Mouse (Mus musculus) thymus, adult 2 months (tissue): ENCODE data around the gene Hoxa5.

Experiments used
- CTCF ChIP-seq: fragments of 200-500 bp; IDR thresholded peaks from 2 replicates; pipeline ENCODE4 v1.5.1; 2012; ENCODE audit warnings: mild to moderate bottlenecking, control low read depth, low read length, moderate library complexity, borderline replicate concordance; ENCODE audit not compliant: control insufficient read depth, poor library complexity, insufficient read depth; ENCODE audit errors: extremely low read depth
- POLR2A ChIP-seq: fragments of 200-500 bp; IDR thresholded peaks from 2 replicates; pipeline ENCODE4 v1.6.1; 2012; ENCODE audit warnings: mild to moderate bottlenecking, low read length, control low read depth, moderate library complexity; ENCODE audit not compliant: control insufficient read depth, poor library complexity, insufficient read depth; ENCODE audit errors: extremely low read depth

DNA sequence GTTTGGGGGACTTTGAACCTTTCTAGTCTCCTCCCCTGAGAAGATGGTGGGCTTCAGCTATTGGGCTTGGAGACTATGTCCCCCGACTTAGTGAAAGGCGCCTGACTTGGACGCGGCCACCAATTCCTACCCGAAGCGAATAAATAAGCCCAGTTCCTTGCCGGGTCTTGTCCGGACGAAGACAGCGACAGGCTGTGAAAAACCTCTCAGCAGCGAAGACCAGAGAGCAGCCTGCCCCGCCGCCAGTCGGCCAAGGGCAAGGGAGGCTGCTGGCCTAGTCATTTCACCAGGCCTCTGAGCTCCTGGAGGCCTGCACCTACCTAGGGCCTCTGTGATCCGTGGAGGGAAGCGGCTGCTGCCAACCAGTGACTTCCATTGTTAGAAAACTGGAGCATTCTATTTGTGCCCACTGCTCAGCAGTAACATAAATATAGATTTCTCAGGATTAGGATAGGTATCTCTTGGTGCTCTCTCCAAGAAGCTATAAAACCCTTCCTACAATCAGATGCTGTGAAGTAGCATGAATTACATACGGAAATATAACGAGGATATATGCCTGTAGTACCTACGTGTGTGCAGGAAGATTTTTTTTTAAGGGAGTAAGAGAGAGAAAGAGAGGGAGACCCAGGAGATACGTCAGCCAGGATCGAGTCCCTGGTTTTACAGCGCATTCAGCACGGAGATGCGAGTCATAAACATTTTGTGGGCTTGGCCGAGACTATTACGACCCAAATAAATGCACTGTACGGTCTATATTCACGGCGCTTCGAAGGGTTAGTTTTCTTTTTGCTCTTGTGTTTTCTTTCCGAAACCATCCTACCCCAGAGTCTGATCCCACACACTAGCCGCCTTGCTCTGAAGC, 15.8 kb upstream of the Hoxa5 start:
- TF ChIP-seq CTCF = no peak
- TF ChIP-seq POLR2A = no peak
